Mouse (Mus musculus) forebrain, embryonic 10.5 days (tissue): ENCODE measurements at regions not wholly inside any gene's neighbourhood (a gene's known extent, or its start where the extent isn't known, plus 50 kb on each side); places are given as distances from the start of the nearest gene placed in this dataset.

Source experiments
- DNase-seq: peaks from one replicate; pipeline ENCODE4 v3.0.0-alpha.2; 2017; ENCODE audit warnings: low spot score; ENCODE audit errors: extremely low spot score
- H3K27ac ChIP-seq: fragments of 300-500 bp; sonication (generic); 2 replicates; pipeline ENCODE4 v1.5.1; 2016; ENCODE audit warnings: mild to moderate bottlenecking
- H3K27me3 ChIP-seq: fragments of 300-500 bp; sonication (generic); 2 replicates; pipeline ENCODE4 v1.6.1; 2016; ENCODE audit warnings: mild to moderate bottlenecking; ENCODE audit not compliant: poor library complexity, severe bottlenecking
- H3K36me3 ChIP-seq: fragments of 300-500 bp; sonication (generic); replicated peaks from 2 replicates; pipeline ENCODE4 v1.6.1; 2016; ENCODE audit warnings: mild to moderate bottlenecking, moderate library complexity
- H3K4me1 ChIP-seq: fragments of 300-500 bp; sonication (generic); 2 replicates; pipeline ENCODE4 v1.6.1; 2016
- H3K4me3 ChIP-seq: fragments of 300-500 bp; sonication (generic); 2 replicates; pipeline ENCODE4 v1.5.1; 2016; ENCODE audit warnings: mild to moderate bottlenecking, moderate library complexity
- H3K9me3 ChIP-seq: fragments of 300-500 bp; sonication (generic); 2 replicates; pipeline ENCODE4 v1.6.1; 2016; ENCODE audit warnings: mild to moderate bottlenecking, moderate library complexity
- WGBS: fragments of 180-500 bp; shearing (Covaris S2); methylation state at CpG from one replicate; pipeline ENCODE4 v1.1.7; 2016; 5-methylcytosine and 5-hydroxymethylcytosine counted together

GRCm38 (mm10) chr7:111420698-111421097 lies 337.9 kb upstream of the Eif4g2 start:
- no peaks in the 10 kb centered on the region for H3K4me1 ChIP-seq
- no peaks in the 10 kb centered on the region for H3K27me3 ChIP-seq
- no peaks in the 10 kb centered on the region for H3K9me3 ChIP-seq
- no peak for DNase-seq
- WGBS, result 86% methylated on average over 3 of the region's 3 CpGs
- no peak overlapping the region for H3K4me3 ChIP-seq
- H3K36me3 ChIP-seq, result no peaks in the 10 kb centered on the region
- H3K27ac ChIP-seq, result no peak overlapping the region

GRCm38 (mm10) chr7:111417735-111418134 lies 334.9 kb upstream of the Eif4g2 start:
- no peaks in the 10 kb centered on the region for H3K9me3 ChIP-seq
- DNase-seq, result no peak
- H3K36me3 ChIP-seq, result no peaks in the 10 kb centered on the region
- H3K4me3 ChIP-seq, result no peak overlapping the region
- no peak overlapping the region for H3K27ac ChIP-seq
- no peaks in the 10 kb centered on the region for H3K27me3 ChIP-seq
- 32% methylated on average over 3 of the region's 3 CpGs for WGBS
- no peaks in the 10 kb centered on the region for H3K4me1 ChIP-seq

DNA sequence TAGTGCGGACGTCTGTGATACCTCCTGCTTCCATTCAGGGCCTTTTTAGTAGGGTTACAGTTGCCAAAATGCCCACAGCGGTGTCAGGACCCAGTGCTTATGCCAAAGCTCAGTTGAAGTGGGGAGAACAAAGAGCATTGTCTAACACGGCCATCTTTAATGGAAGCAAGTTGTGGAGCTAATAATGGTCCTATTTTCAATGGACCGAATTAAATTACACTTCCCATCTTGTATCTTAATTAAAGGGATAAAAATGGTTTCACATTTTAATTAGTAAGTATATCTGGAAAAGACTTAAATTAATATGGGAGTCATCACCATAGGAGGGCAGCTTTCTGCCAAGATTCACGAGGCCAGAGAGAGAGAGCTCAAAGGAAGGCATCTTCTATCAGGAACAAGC lies 333.2 kb upstream of the Eif4g2 start:
- DNase-seq, result no peak
- 80% methylated on average over 6 of the region's 6 CpGs for WGBS
- H3K27ac ChIP-seq, result no peak overlapping the region
- H3K4me1 ChIP-seq, result no peaks in the 10 kb centered on the region
- no peak overlapping the region for H3K4me3 ChIP-seq
- no peaks in the 10 kb centered on the region for H3K36me3 ChIP-seq
- H3K9me3 ChIP-seq, result no peaks in the 10 kb centered on the region
- H3K27me3 ChIP-seq, result no peaks in the 10 kb centered on the region

- no peak for DNase-seq
- WGBS, result 88% methylated on average over 4 of the region's 4 CpGs
- no peaks in the 10 kb centered on the region for H3K36me3 ChIP-seq
These were observed 330.9 kb upstream of the Eif4g2 start for GRCm38 (mm10) chr7:111413745-111414144.

GRCm38 (mm10) chr7:111412957-111413356 lies 330.1 kb upstream of the Eif4g2 start:
- WGBS, result 86% methylated on average over 2 of the region's 2 CpGs
- no peak overlapping the region for H3K27ac ChIP-seq
- no peak for DNase-seq

More at GRCm38 (mm10) chr7:111413745-111414144, 330.9 kb upstream of the Eif4g2 start:
- Histone ChIP-seq H3K27me3 (no peaks in the 10 kb centered on the region), H3K9me3 (no peaks in the 10 kb centered on the region), H3K27ac (no peak overlapping the region), H3K4me3 (no peak overlapping the region), H3K4me1 (no peaks in the 10 kb centered on the region)

DNA sequence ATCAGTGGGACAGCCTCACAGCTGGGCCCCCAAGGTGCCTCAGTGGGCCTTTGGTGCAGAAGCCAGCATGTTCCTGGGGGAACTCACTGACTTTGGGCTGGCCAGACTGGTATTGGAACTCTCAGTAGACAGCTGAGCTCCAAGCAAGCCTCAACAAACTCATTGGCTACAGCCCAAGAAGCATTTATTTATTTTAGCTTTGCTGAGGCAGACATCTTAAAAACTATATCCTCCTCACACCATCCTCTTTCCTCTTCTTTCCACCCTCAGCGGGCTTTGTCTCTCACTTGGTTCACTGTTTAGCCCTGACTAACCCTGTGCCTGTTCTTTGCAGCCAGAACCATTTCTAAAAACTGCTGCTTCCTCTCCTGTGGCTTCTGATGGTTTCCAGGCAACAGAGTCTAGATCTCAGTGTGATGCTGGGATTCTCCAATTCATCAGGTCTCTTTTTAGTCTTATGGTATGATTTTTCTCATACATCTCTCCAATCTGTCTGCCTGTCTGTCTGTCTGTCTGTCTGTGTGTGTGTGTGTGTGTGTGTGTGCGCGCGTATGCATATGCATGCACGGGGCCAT lies 328.6 kb upstream of the Eif4g2 start:
- DNase-seq, result no peak
- Histone ChIP-seq H3K4me1 (no peaks in the 10 kb centered on the region), H3K27me3 (no peaks in the 10 kb centered on the region), H3K27ac (no peak overlapping the region), H3K36me3 (no peaks in the 10 kb centered on the region), H3K9me3 (no peaks in the 10 kb centered on the region), H3K4me3 (no peak overlapping the region)
- 93% methylated on average over 5 of the region's 5 CpGs for WGBS

More at GRCm38 (mm10) chr7:111412957-111413356, 330.1 kb upstream of the Eif4g2 start:
- Histone ChIP-seq H3K4me1 (no peaks in the 10 kb centered on the region), H3K36me3 (no peaks in the 10 kb centered on the region), H3K4me3 (no peak overlapping the region), H3K9me3 (no peaks in the 10 kb centered on the region), H3K27me3 (no peaks in the 10 kb centered on the region)

- peaks cover 1% of the 10 kb centered on the region; the same call in 1 of the 2 replicates for H3K9me3 ChIP-seq
- no peak overlapping the region for H3K4me3 ChIP-seq
- WGBS, result 89% methylated on average over 2 of the region's 2 CpGs
- H3K27me3 ChIP-seq, result no peaks in the 10 kb centered on the region; the same call in 1 of the 2 replicates
- peaks cover 13% of the 10 kb centered on the region for H3K4me1 ChIP-seq
- DNase-seq, result no peak
- no peak overlapping the region for H3K27ac ChIP-seq
- H3K36me3 ChIP-seq, result no peaks in the 10 kb centered on the region
These were observed 313.1 kb upstream of the Eif4g2 start for GRCm38 (mm10) chr7:111395972-111396371.

GRCm38 (mm10) chr7:111395111-111395510 lies 312.3 kb upstream of the Eif4g2 start:
- DNase-seq, result no peak

DNA sequence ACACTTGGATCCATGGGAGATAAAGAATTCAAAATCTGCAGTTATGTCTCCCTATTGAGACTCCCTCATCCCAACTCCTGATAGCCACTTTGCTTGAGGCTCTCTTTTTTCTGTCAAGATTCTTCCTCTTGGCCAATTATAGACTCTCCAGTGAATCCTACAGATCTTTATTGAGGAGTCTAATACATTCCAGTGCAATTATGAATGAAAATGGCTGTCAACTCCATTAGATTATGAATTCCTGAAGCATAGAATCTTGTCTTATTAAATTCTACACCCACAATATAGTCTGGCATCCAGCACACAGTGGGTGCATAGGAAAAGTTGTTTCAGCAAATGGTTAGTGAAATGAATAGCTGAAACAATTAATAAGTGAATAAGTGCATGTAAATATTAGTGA lies 311.0 kb upstream of the Eif4g2 start:
- no peak for DNase-seq
- H3K27ac ChIP-seq, result no peak overlapping the region
- no peaks in the 10 kb centered on the region for H3K9me3 ChIP-seq
- H3K4me1 ChIP-seq, result peaks cover 13% of the 10 kb centered on the region
- H3K27me3 ChIP-seq, result no peaks in the 10 kb centered on the region; the same call in 1 of the 2 replicates
- no peaks in the 10 kb centered on the region for H3K36me3 ChIP-seq
- no peak overlapping the region for H3K4me3 ChIP-seq

More at GRCm38 (mm10) chr7:111395111-111395510, 312.3 kb upstream of the Eif4g2 start:
- WGBS, result 78% methylated on average over 6 of the region's 6 CpGs
- no peaks in the 10 kb centered on the region; the same call in 1 of the 2 replicates for H3K27me3 ChIP-seq
- no peaks in the 10 kb centered on the region for H3K36me3 ChIP-seq
- no peak overlapping the region for H3K27ac ChIP-seq
- H3K4me3 ChIP-seq, result no peak overlapping the region
- H3K9me3 ChIP-seq, result no peaks in the 10 kb centered on the region
- H3K4me1 ChIP-seq, result peaks cover 13% of the 10 kb centered on the region

GRCm38 (mm10) chr7:111389690-111390089 lies 306.9 kb upstream of the Eif4g2 start:
- Histone ChIP-seq H3K9me3 (no peaks in the 10 kb centered on the region), H3K4me1 (peaks cover 3% of the 10 kb centered on the region), H3K27me3 (no peaks in the 10 kb centered on the region), H3K27ac (no peak overlapping the region), H3K4me3 (no peak overlapping the region), H3K36me3 (no peaks in the 10 kb centered on the region)
- DNase-seq, result no peak

GRCm38 (mm10) chr7:111374534-111374933 lies 291.7 kb upstream of the Eif4g2 start:
- Histone ChIP-seq H3K36me3 (no peaks in the 10 kb centered on the region), H3K4me1 (no peaks in the 10 kb centered on the region), H3K9me3 (no peaks in the 10 kb centered on the region), H3K27me3 (no peaks in the 10 kb centered on the region), H3K27ac (no peak overlapping the region), H3K4me3 (no peak overlapping the region)
- 90% methylated on average over 7 of the region's 7 CpGs for WGBS
- DNase-seq, result no peak

- no peaks in the 10 kb centered on the region for H3K27me3 ChIP-seq
- no peak overlapping the region for H3K27ac ChIP-seq
- no peaks in the 10 kb centered on the region for H3K4me1 ChIP-seq
- no peaks in the 10 kb centered on the region for H3K36me3 ChIP-seq
- WGBS, result 89% methylated on average over 10 of the region's 10 CpGs
- H3K9me3 ChIP-seq, result no peaks in the 10 kb centered on the region
- no peak for DNase-seq
- no peak overlapping the region for H3K4me3 ChIP-seq
These were observed 290.7 kb upstream of the Eif4g2 start for GRCm38 (mm10) chr7:111373380-111374173.

GRCm38 (mm10) chr7:111370421-111370887 lies 287.6 kb upstream of the Eif4g2 start:
- Histone ChIP-seq H3K4me3 (no peak overlapping the region), H3K27ac (no peak overlapping the region), H3K36me3 (no peaks in the 10 kb centered on the region), H3K9me3 (no peaks in the 10 kb centered on the region), H3K4me1 (no peaks in the 10 kb centered on the region), H3K27me3 (no peaks in the 10 kb centered on the region)
- 72% methylated on average over 2 of the region's 2 CpGs for WGBS
- DNase-seq, result no peak
